Mouse (Mus musculus) kidney, embryonic 15.5 days (tissue): ENCODE data around the gene Foxr1. TPM values are rescaled to one million over a fixed set of nuclear protein-coding genes. Genes with fewer than 3 reads are reported as not detected.

Source experiments
- ATAC-seq: fragments of 200-750 bp; cut with Nextera tagmentation; replicated peaks from 2 replicates; pipeline ENCODE4 v1.8.0; 2017; ENCODE audit warnings: moderate TSS enrichment; ENCODE audit not compliant: low FRiP score
- H3K27ac ChIP-seq: fragments of 300-500 bp; sonication (generic); 2 replicates; pipeline ENCODE4 v1.5.1; 2015; ENCODE audit warnings: mild to moderate bottlenecking, inconsistent platforms
- H3K27me3 ChIP-seq: fragments of 300-500 bp; sonication (generic); 2 replicates; pipeline ENCODE4 v1.6.1; 2015; ENCODE audit warnings: inconsistent platforms
- H3K36me3 ChIP-seq: fragments of 300-500 bp; sonication (generic); 2 replicates; pipeline ENCODE4 v1.6.1; 2015; ENCODE audit warnings: inconsistent platforms
- H3K4me1 ChIP-seq: fragments of 300-500 bp; sonication (generic); 2 replicates; pipeline ENCODE4 v1.6.1; 2015; ENCODE audit warnings: inconsistent platforms
- H3K4me2 ChIP-seq: fragments of 300-500 bp; sonication (generic); 2 replicates; pipeline ENCODE4 v1.6.1; 2015; ENCODE audit warnings: moderate library complexity, mild to moderate bottlenecking, inconsistent platforms
- H3K4me3 ChIP-seq: fragments of 300-500 bp; sonication (generic); replicated peaks from 2 replicates; pipeline ENCODE4 v1.5.1; 2015; ENCODE audit warnings: mild to moderate bottlenecking, inconsistent platforms
- H3K9ac ChIP-seq: fragments of 300-500 bp; sonication (generic); 2 replicates; pipeline ENCODE4 v1.6.1; 2015; ENCODE audit warnings: mild to moderate bottlenecking, inconsistent platforms
- H3K9me3 ChIP-seq: fragments of 300-500 bp; sonication (generic); replicated peaks from 2 replicates; pipeline ENCODE4 v1.6.1; 2016; ENCODE audit warnings: inconsistent platforms
- WGBS: fragments of 180-500 bp; shearing (Covaris S2); methylation state at CpG from one replicate; pipeline ENCODE4 v1.1.7; 2015; ENCODE audit warnings: mixed read lengths; 5-methylcytosine and 5-hydroxymethylcytosine counted together
- microRNA-seq: library from miRNA; unstranded; fragments of <30 nt; microRNA quantifications from one replicate; pipeline ENCODE4, GENCODE M21; 2016
- polyA plus RNA-seq: library from polyadenylated mRNA; unstranded; fragments of >200 nt; fragmentation: Nextera tagmentation; extraction: Ambion mirVana; gene quantifications from 2 replicates; pipeline ENCODE4 v1.2.1, GENCODE M21; 2015

The Foxr1 gene
- polyA plus RNA-seq, 1 experiment from 2014 or later, result not detected

GRCm38 (mm10) chr9:44384596-44384995 lies 56.3 kb downstream of the Foxr1 start:
- 87% methylated on average over 13 of the region's 13 CpGs for WGBS
- Histone ChIP-seq H3K9ac (no peak overlapping the region), H3K27ac (no peak overlapping the region), H3K4me2 (no peak overlapping the region), H3K4me1 (peaks cover 13% of the 10 kb centered on the region), H3K4me3 (no peak overlapping the region), H3K9me3 (no peaks in the 10 kb centered on the region), H3K27me3 (no peaks in the 10 kb centered on the region), H3K36me3 (peaks cover 90% of the 10 kb centered on the region)
- no peak for ATAC-seq

Small RNAs within 50 kb of the gene (microRNA-seq; reads per million reads assigned to microRNA genes)
- not detected for gene Mir7085

Other genes starting within 250 kb of the Foxr1 start
- gene Cbl, start 207.1 kb downstream of the Foxr1 start, polyA plus RNA-seq, result 18.6 and 22.9 TPM in 2 replicates
- gene Ccdc153, start 200.5 kb downstream of the Foxr1 start, polyA plus RNA-seq, result not detected in 2 replicates
- gene Pdzd3, start 189.7 kb downstream of the Foxr1 start, polyA plus RNA-seq, result 7.8 and 8.5 TPM in 2 replicates
- gene Nlrx1, start 172.5 kb downstream of the Foxr1 start, polyA plus RNA-seq, result 6.5 and 7.9 TPM in 2 replicates
- 2.5 and 3.4 TPM in 2 replicates for gene Abcg4, start 152.5 kb downstream of the Foxr1 start, polyA plus RNA-seq
- 27.1 and 27.9 TPM in 2 replicates for gene Hinfp, start 135.5 kb downstream of the Foxr1 start, polyA plus RNA-seq
- 6.6 and 8.8 TPM in 2 replicates for gene C2cd2l, start 120.9 kb downstream of the Foxr1 start, polyA plus RNA-seq
- 41.7 and 46.7 TPM in 2 replicates for gene Dpagt1, start 115.1 kb downstream of the Foxr1 start, polyA plus RNA-seq
- 390 and 426 TPM in 2 replicates for gene H2afx, start 106.4 kb downstream of the Foxr1 start, polyA plus RNA-seq
- 126 and 145 TPM in 2 replicates for gene Hmbs, start 96.9 kb downstream of the Foxr1 start, polyA plus RNA-seq
- gene Vps11, start 79.5 kb downstream of the Foxr1 start, polyA plus RNA-seq, result 30.4 and 32.9 TPM in 2 replicates
- gene Hyou1, start 61.6 kb downstream of the Foxr1 start, polyA plus RNA-seq, result 43.9 and 48.2 TPM in 2 replicates
- 47.5 and 48.4 TPM in 2 replicates for gene Slc37a4, start 44.3 kb downstream of the Foxr1 start, polyA plus RNA-seq
- gene Rps25, start 34.0 kb downstream of the Foxr1 start, polyA plus RNA-seq, result 1,882 and 2,019 TPM in 2 replicates
- gene Trappc4, start 33.5 kb downstream of the Foxr1 start, polyA plus RNA-seq, result 135 and 138 TPM in 2 replicates
- gene Ccdc84, start 22.6 kb downstream of the Foxr1 start, polyA plus RNA-seq, result 29.1 and 30.9 TPM in 2 replicates
- gene Upk2, start 13.8 kb upstream of the Foxr1 start, polyA plus RNA-seq, result 0.60 and 2.5 TPM in 2 replicates
- gene Bcl9l, start 41.7 kb upstream of the Foxr1 start, polyA plus RNA-seq, result 11.3 and 11.7 TPM in 2 replicates
- gene Cxcr5, start 120.7 kb upstream of the Foxr1 start, polyA plus RNA-seq, result not detected in 2 replicates
- gene Ddx6, start 163.8 kb upstream of the Foxr1 start, polyA plus RNA-seq, result 16.7 and 17.9 TPM in 2 replicates
- gene Treh, start 232.1 kb upstream of the Foxr1 start, polyA plus RNA-seq, result 0.22 and 0.23 TPM in 2 replicates